Mouse (Mus musculus): Measurements from ENCODE around the gene Irf6.

DNA sequence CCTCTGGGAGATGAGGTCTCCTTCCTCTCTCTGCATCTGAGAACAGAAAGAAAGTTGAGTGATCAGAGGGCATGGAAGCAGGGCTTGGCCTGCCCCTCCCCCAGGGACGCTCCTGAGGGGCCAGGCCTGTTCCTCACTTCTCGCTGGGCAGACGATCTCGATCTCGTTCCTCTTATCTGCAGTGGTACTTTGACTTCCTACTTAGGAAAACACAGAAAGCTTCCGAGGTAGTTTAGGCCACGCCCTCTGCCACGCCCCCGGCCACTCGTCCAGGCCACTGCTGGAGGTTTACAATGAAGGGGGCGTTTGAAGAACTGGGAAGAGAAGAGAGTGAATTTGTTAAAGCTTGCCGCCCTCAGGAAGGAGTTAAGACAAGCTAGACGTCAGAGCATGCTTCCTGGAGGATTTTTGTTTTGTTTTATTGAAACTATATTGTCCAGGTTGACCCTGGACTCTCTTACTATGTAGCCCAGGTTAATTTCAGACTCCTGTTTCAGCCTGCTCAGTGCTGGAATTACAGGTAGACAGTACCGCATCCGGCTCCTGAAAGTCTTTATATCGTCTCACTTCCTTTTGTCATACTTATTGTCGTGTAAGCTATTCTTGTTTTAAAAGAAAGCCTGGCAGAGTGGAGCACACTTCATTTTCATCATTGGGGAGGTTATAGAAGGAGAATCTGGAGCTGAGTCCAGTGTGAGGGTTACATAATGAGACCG is 7.6 kb downstream of the Irf6 start:
- TF ChIP-seq POLR2A (IDR thresholded peaks at IDR 0.05; ENCODE audit: borderline replicate concordance, low read depth, low read length), result no peak
- TF ChIP-seq CTCF (IDR thresholded peaks at IDR 0.05; ENCODE audit: low read depth, low read length), result no peak

Data from bone marrow macrophage, adult 2 months (primary cell).